22 mouse cellular contexts compared by ENCODE assay signal in the genomic region with DNA sequence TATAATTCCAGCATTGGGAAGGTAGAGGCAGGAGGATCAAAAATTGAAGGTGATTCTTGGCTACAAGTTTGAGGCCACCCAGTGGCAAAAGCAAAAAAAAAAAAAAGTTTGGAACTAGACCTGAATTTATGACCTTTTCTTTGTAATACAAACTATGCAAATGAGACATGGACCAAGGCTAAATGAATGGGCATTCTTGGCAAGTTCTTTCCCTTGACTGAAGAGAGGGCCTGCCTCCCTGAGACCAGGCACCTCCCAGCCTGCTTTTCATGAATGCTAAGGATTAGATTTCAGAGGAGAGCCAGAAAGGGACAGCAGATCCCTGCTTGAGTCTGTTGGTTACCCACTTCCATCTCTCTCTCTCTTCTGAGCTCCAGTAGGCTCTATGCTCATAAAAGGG.
DNase-seq lines count a peak whose midpoint lies in the region; ATAC-seq and TF ChIP-seq lines count a peak whose summit lies in the region.
"Had no signal": no experiment of that assay in that cellular context is flagged by ENCODE, and none has a peak within 500 bp of the region (broad histone marks: within the 10 kb centered on the region; RNA-seq: fewer than 3 reads in every experiment).

No protein-coding gene starts in this region.

- H3K4me2 ChIP-seq in hindbrain, embryonic 16.5 days (ENCODE audit: low read length): no peak overlapping the region
- no peak overlapping the region for H3K4me2 ChIP-seq in hindbrain, embryonic 14.5 days (replicated peaks)
- no peak overlapping the region for H3K4me2 ChIP-seq in midbrain, postnatal 0 days (ENCODE audit: low read depth, low read length, poor library complexity, severe bottlenecking)
- no peak overlapping the region for H3K4me2 ChIP-seq in midbrain, embryonic 11.5 days
- H3K4me2 ChIP-seq: embryonic facial prominence, embryonic 12.5 days; forebrain, embryonic 12.5 days; hindbrain, embryonic 12.5 days had no signal

- H3K9me3 ChIP-seq in hindbrain, embryonic 16.5 days (ENCODE audit: control insufficient read depth, low read length): no peaks in the 10 kb centered on the region
- no peaks in the 10 kb centered on the region for H3K9me3 ChIP-seq in hindbrain, embryonic 14.5 days (ENCODE audit: control insufficient read depth, low read length)
- H3K9me3 ChIP-seq in midbrain, postnatal 0 days (ENCODE audit: low read length): no peaks in the 10 kb centered on the region
- H3K9me3 ChIP-seq in midbrain, embryonic 11.5 days (ENCODE audit: control insufficient read depth, low read length): no peaks in the 10 kb centered on the region
- H3K9me3 ChIP-seq: embryonic facial prominence, embryonic 12.5 days; forebrain, embryonic 12.5 days; heart, embryonic 10.5 days; hindbrain, embryonic 12.5 days had no signal

- H3K9ac ChIP-seq in hindbrain, embryonic 16.5 days (ENCODE audit: low read depth, low read length): no peak overlapping the region
- no peak overlapping the region for H3K9ac ChIP-seq in hindbrain, embryonic 14.5 days
- H3K9ac ChIP-seq in midbrain, postnatal 0 days (replicated peaks; ENCODE audit: low read length, poor library complexity, severe bottlenecking): no peak overlapping the region
- no peak overlapping the region for H3K9ac ChIP-seq in midbrain, embryonic 11.5 days (ENCODE audit: low read length)
- H3K9ac ChIP-seq: embryonic facial prominence, embryonic 12.5 days; forebrain, embryonic 12.5 days; hindbrain, embryonic 12.5 days had no signal

- no peaks in the 10 kb centered on the region for H3K4me1 ChIP-seq in hindbrain, embryonic 16.5 days (ENCODE audit: control insufficient read depth, insufficient read depth, low read depth, low read length)
- peaks cover 4% of the 10 kb centered on the region; the same call in 1 of the 2 replicates for H3K4me1 ChIP-seq in hindbrain, embryonic 14.5 days (replicated peaks; ENCODE audit: control insufficient read depth, insufficient read depth, low read length)
- no peaks in the 10 kb centered on the region for H3K4me1 ChIP-seq in midbrain, postnatal 0 days (ENCODE audit: insufficient read depth, low read length)
- no peaks in the 10 kb centered on the region; the same call in 1 of the 2 replicates for H3K4me1 ChIP-seq in midbrain, embryonic 11.5 days (ENCODE audit: control insufficient read depth, insufficient read depth, low read length)

- DNase-seq in adrenal gland, postnatal 14 days: peak; percentile 56
- DNase-seq in adrenal gland, postnatal 4 days (ENCODE audit: low spot score in 2 of 2): no peak
- DNase-seq in hindbrain, embryonic 14.5 days (ENCODE audit: low spot score): no peak
- DNase-seq in midbrain, postnatal 0 days (ENCODE audit: low spot score): peak; percentile 42
- no peak for DNase-seq in midbrain, embryonic 11.5 days (ENCODE audit: low spot score, missing footprints)
- DNase-seq in layer of hippocampus, postnatal 10 days (ENCODE audit: low spot score in 2 of 2): no peak
- DNase-seq: cerebellum, adult 11-12 months; cerebellum, adult 9-10 months; cerebellum, postnatal 25 days; gastrocnemius, postnatal 10 days; heart, adult 18-20 months; heart, postnatal 10 days; heart, postnatal 4 days; kidney, adult 8-10 months had no signal

- H3K27ac ChIP-seq in hindbrain, embryonic 16.5 days (ENCODE audit: low read depth, low read length): no peak overlapping the region
- no peak overlapping the region for H3K27ac ChIP-seq in hindbrain, embryonic 14.5 days
- no peak overlapping the region for H3K27ac ChIP-seq in midbrain, postnatal 0 days (ENCODE audit: low read depth, low read length)
- no peak overlapping the region for H3K27ac ChIP-seq in midbrain, embryonic 11.5 days (ENCODE audit: low read depth, low read length)
- H3K27ac ChIP-seq: embryonic facial prominence, embryonic 12.5 days; forebrain, embryonic 12.5 days; hindbrain, embryonic 12.5 days had no signal

- H3K36me3 ChIP-seq in hindbrain, embryonic 16.5 days (ENCODE audit: control insufficient read depth, insufficient read depth, low read length): no peaks in the 10 kb centered on the region
- no peaks in the 10 kb centered on the region for H3K36me3 ChIP-seq in hindbrain, embryonic 14.5 days (replicated peaks; ENCODE audit: control insufficient read depth, insufficient read depth)
- no peaks in the 10 kb centered on the region for H3K36me3 ChIP-seq in midbrain, postnatal 0 days (ENCODE audit: insufficient read depth, low read length)
- H3K36me3 ChIP-seq in midbrain, embryonic 11.5 days (ENCODE audit: control insufficient read depth, insufficient read depth, low read length): no peaks in the 10 kb centered on the region
- H3K36me3 ChIP-seq: embryonic facial prominence, embryonic 12.5 days; forebrain, embryonic 12.5 days; heart, embryonic 10.5 days; hindbrain, embryonic 12.5 days had no signal

- H3K27me3 ChIP-seq in hindbrain, embryonic 16.5 days (replicated peaks; ENCODE audit: control insufficient read depth, insufficient read depth, low read length): no peaks in the 10 kb centered on the region
- no peaks in the 10 kb centered on the region for H3K27me3 ChIP-seq in hindbrain, embryonic 14.5 days (ENCODE audit: control insufficient read depth, insufficient read depth, low read length)
- H3K27me3 ChIP-seq in midbrain, postnatal 0 days (ENCODE audit: insufficient read depth, low read length): no peaks in the 10 kb centered on the region
- H3K27me3 ChIP-seq in midbrain, embryonic 11.5 days (ENCODE audit: control insufficient read depth, insufficient read depth, low read length): no peaks in the 10 kb centered on the region
- H3K27me3 ChIP-seq: CH12.LX; embryonic facial prominence, embryonic 12.5 days; forebrain, embryonic 12.5 days; hindbrain, embryonic 12.5 days had no signal

- peak; percentile 24; the same call in 1 of the 2 replicates for ATAC-seq in hindbrain, embryonic 16.5 days
- no peak for ATAC-seq in hindbrain, embryonic 14.5 days (ENCODE audit: low FRiP score)
- no peak for ATAC-seq in midbrain, postnatal 0 days (ENCODE audit: low FRiP score)
- no peak for ATAC-seq in midbrain, embryonic 11.5 days (ENCODE audit: low FRiP score)
- ATAC-seq: inflammation-experienced regulatory T-cells, adult 6 months; intestine, postnatal 0 days had no signal

- H3K4me3 ChIP-seq in hindbrain, embryonic 16.5 days (ENCODE audit: low read length): no peak overlapping the region
- H3K4me3 ChIP-seq in hindbrain, embryonic 14.5 days (replicated peaks; ENCODE audit: low read length): no peak overlapping the region
- H3K4me3 ChIP-seq in midbrain, postnatal 0 days (ENCODE audit: low read depth, low read length): no peak overlapping the region
- no peak overlapping the region for H3K4me3 ChIP-seq in midbrain, embryonic 11.5 days (ENCODE audit: low read depth, low read length)
- H3K4me3 ChIP-seq: embryonic facial prominence, embryonic 12.5 days; forebrain, embryonic 12.5 days; heart, embryonic 10.5 days; hindbrain, embryonic 12.5 days had no signal

- no peak for TF ChIP-seq CTCF in midbrain, postnatal 0 days (IDR thresholded peaks at IDR 0.05)

Comparison
In these comparisons a context has a peak if more than half of its experiments do, and no peak if none do; other contexts are left out.
1. DNase-seq: peak in adrenal gland, postnatal 14 days (single experiment) and midbrain, postnatal 0 days (single experiment); none in adrenal gland, postnatal 4 days (0 of 2), hindbrain, embryonic 14.5 days (single experiment), midbrain, embryonic 11.5 days (single experiment) and layer of hippocampus, postnatal 10 days (0 of 2).